Mouse (Mus musculus): Measurements from ENCODE around the gene Sh3rf1. TPM values are rescaled to one million over a fixed set of nuclear protein-coding genes. Genes with fewer than 3 reads are reported as not detected.

Gene Sh3rf1
- polyA plus RNA-seq, 1 experiment from 2014 or later: 11.4 TPM

GRCm38 (mm10) chr8:61282303-61283168, 58.9 kb downstream of the Sh3rf1 start:
- no peaks in the 10 kb centered on the region for H3K9me3 ChIP-seq
- no peak overlapping the region for H3K4me3 ChIP-seq
- no peak for ATAC-seq (ENCODE audit: insufficient number of reproducible peaks, low FRiP score, low TSS enrichment, low read depth)
- no peak overlapping the region for H3K4me2 ChIP-seq
- no peaks in the 10 kb centered on the region for H3K36me3 ChIP-seq
- peak overlapping the region; percentile 27; the same call in 1 of the 2 replicates for H3K27ac ChIP-seq
- peaks cover 42% of the 10 kb centered on the region for H3K4me1 ChIP-seq
- H3K27me3 ChIP-seq: no peaks in the 10 kb centered on the region
- 54% methylated on average over 10 of the region's 10 CpGs for WGBS
- H3K9ac ChIP-seq: no peak overlapping the region

DNA sequence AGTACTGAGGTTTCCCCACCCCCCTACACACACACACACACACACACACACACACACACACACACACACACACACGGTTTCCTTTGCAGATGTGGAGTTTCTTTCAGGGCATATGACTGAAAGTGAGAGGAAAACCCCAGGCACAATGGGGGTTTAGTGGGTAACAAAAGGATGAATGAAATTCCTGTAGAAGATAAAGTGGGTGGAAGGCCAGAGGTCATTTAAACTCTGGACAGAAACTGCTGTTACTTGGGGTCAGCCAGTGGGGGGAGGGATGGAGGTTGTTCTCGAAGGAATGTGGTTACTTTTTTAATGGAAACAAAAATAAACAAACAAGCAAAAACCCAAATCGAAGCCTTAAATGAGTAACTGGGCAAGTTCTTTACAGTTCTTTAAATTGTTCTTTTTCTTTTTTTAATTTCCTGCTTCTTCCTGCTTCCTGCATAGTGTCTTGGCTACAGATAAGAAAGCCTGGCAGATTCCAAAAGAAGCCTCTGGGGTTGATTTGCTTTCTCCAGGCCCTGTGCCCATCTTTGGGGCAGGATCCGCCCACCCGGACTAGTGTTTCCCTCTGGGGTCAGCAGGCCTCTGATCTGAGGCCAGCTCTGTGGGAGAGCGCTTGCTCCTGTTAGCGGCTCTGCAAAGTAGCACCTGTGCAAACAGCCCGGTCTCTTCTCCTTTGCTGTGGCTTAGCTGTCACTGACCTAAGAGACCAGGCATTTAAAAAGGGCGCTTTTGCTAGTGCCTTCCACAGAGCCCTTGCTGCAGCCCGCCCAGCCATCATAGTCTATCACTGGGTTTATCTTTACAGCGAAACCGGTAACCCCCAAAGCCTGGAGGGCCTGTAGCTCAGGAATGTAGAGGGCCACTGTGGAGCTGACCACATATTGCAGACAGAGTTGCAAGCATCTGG, 59.8 kb downstream of the Sh3rf1 start:
- 17% methylated on average over 12 of the region's 12 CpGs for WGBS
- H3K4me2 ChIP-seq: no peak overlapping the region
- H3K9ac ChIP-seq: no peak overlapping the region
- no peaks in the 10 kb centered on the region for H3K9me3 ChIP-seq
- H3K27me3 ChIP-seq: no peaks in the 10 kb centered on the region
- ATAC-seq (ENCODE audit: insufficient number of reproducible peaks, low FRiP score, low TSS enrichment, low read depth): no peak
- H3K36me3 ChIP-seq: no peaks in the 10 kb centered on the region
- H3K4me1 ChIP-seq: peaks cover 48% of the 10 kb centered on the region
- H3K27ac ChIP-seq: peak overlapping the region; percentile 28
- H3K4me3 ChIP-seq: no peak overlapping the region

- Histone ChIP-seq H3K4me1 (peaks cover 56% of the 10 kb centered on the region), H3K27ac (no peak overlapping the region), H3K36me3 (no peaks in the 10 kb centered on the region), H3K9ac (no peak overlapping the region), H3K4me2 (no peak overlapping the region), H3K4me3 (no peak overlapping the region), H3K27me3 (no peaks in the 10 kb centered on the region), H3K9me3 (no peaks in the 10 kb centered on the region)
- WGBS: 27% methylated on average over 7 of the region's 7 CpGs
- no peak for ATAC-seq (ENCODE audit: insufficient number of reproducible peaks, low FRiP score, low TSS enrichment, low read depth)
Measured at GRCm38 (mm10) chr8:61285896-61286295, 62.2 kb downstream of the Sh3rf1 start.

GRCm38 (mm10) chr8:61286394-61286793, 62.7 kb downstream of the Sh3rf1 start:
- no peaks in the 10 kb centered on the region for H3K36me3 ChIP-seq
- no peak overlapping the region for H3K9ac ChIP-seq
- no peaks in the 10 kb centered on the region for H3K27me3 ChIP-seq
- H3K4me2 ChIP-seq: 0 out of 2 replicates have a peak overlapping the region, but pooled peaks have one; percentile 3
- H3K4me1 ChIP-seq: peaks cover 56% of the 10 kb centered on the region
- H3K4me3 ChIP-seq: no peak overlapping the region
- no peaks in the 10 kb centered on the region for H3K9me3 ChIP-seq
- no peak overlapping the region for H3K27ac ChIP-seq
- no peak for ATAC-seq (ENCODE audit: insufficient number of reproducible peaks, low FRiP score, low TSS enrichment, low read depth)
- 33% methylated on average over 7 of the region's 7 CpGs for WGBS

- H3K9me3 ChIP-seq: no peaks in the 10 kb centered on the region
- no peak for ATAC-seq (ENCODE audit: insufficient number of reproducible peaks, low FRiP score, low TSS enrichment, low read depth)
Measured at GRCm38 (mm10) chr8:61286795-61287385, 63.2 kb downstream of the Sh3rf1 start.

DNA sequence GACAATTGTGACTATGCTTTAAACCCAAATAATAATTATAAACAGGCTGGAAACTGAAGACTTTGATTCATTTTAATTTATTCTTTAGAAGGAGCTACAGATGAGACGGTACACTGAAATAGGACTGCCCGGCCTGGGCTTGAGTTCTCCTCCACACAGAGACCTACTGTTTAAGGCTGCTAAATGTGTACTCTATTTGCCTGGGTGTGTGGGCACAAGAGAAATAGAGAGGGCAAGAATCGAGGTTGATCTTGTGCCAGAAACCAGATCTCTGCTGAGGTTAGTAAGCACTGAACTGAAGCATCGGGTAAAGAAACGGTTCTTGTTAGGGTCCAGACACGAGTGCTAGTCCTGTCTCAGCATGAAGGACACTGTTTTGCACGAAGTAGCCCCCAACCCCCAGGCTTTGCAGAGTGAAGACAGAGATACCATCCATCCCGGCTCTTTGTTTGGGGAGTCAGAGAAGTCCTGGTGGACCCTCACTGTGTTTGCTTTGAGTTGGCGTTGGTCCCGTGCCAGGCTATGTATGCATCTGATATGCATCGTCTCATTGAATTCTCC, 64.4 kb downstream of the Sh3rf1 start:
- Histone ChIP-seq H3K36me3 (no peaks in the 10 kb centered on the region), H3K4me1 (peaks cover 51% of the 10 kb centered on the region), H3K4me2 (no peak overlapping the region), H3K9ac (no peak overlapping the region), H3K27ac (peak overlapping the region; percentile 78), H3K4me3 (no peak overlapping the region), H3K9me3 (no peaks in the 10 kb centered on the region), H3K27me3 (no peaks in the 10 kb centered on the region)
- 58% methylated on average over 11 of the region's 11 CpGs for WGBS
- no peak for ATAC-seq (ENCODE audit: insufficient number of reproducible peaks, low FRiP score, low TSS enrichment, low read depth)

More at GRCm38 (mm10) chr8:61286795-61287385, 63.2 kb downstream of the Sh3rf1 start:
- WGBS: 36% methylated on average over 14 of the region's 14 CpGs
- H3K9ac ChIP-seq: no peak overlapping the region
- H3K27me3 ChIP-seq: no peaks in the 10 kb centered on the region
- H3K36me3 ChIP-seq: no peaks in the 10 kb centered on the region
- H3K4me2 ChIP-seq: 0 out of 2 replicates have a peak overlapping the region, but pooled peaks have one; percentile 3
- no peak overlapping the region for H3K4me3 ChIP-seq
- H3K4me1 ChIP-seq: peaks cover 56% of the 10 kb centered on the region
- H3K27ac ChIP-seq: 0 out of 2 replicates have a peak overlapping the region, but pooled peaks have one; percentile 33

- H3K36me3 ChIP-seq: no peaks in the 10 kb centered on the region
- WGBS: 42% methylated on average over 7 of the region's 7 CpGs
- H3K4me2 ChIP-seq: no peak overlapping the region
- no peaks in the 10 kb centered on the region for H3K27me3 ChIP-seq
- no peak overlapping the region for H3K4me3 ChIP-seq
- no peak overlapping the region for H3K9ac ChIP-seq
- H3K27ac ChIP-seq: peak overlapping the region; percentile 78
- H3K9me3 ChIP-seq: no peaks in the 10 kb centered on the region
- peaks cover 45% of the 10 kb centered on the region for H3K4me1 ChIP-seq
- no peak for ATAC-seq (ENCODE audit: insufficient number of reproducible peaks, low FRiP score, low TSS enrichment, low read depth)
Measured at GRCm38 (mm10) chr8:61288676-61289075, 65.0 kb downstream of the Sh3rf1 start.

DNA sequence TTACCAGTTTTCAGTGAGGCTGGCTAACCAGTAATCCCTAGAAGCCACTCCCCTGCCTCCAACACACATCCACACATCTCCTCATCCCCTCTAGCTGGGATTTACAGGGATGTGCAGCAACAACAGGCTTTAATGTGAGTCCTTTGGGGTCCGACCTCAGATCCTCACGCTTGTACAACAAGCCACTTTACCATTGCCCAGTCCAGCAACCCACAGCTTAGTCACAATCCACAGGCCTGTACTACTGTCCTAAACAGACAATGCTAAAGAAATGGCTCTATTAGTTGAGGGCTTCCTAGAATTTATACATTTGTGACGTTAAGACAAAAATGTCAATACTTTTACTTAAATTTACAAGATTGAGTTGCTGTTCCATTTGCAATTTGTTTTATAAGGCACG, 71.4 kb downstream of the Sh3rf1 start:
- peaks cover 3% of the 10 kb centered on the region for H3K4me1 ChIP-seq
- H3K27me3 ChIP-seq: no peaks in the 10 kb centered on the region
- no peaks in the 10 kb centered on the region for H3K9me3 ChIP-seq
- no peak overlapping the region for H3K4me2 ChIP-seq
- H3K27ac ChIP-seq: no peak overlapping the region
- H3K4me3 ChIP-seq: no peak overlapping the region
- H3K9ac ChIP-seq: no peak overlapping the region
- no peaks in the 10 kb centered on the region for H3K36me3 ChIP-seq
- WGBS: 79% methylated on average over 4 of the region's 4 CpGs
- no peak for ATAC-seq (ENCODE audit: insufficient number of reproducible peaks, low FRiP score, low TSS enrichment, low read depth)

- no peak overlapping the region for H3K9ac ChIP-seq
- WGBS: 65% methylated on average over 12 of the region's 12 CpGs
- no peak overlapping the region for H3K4me3 ChIP-seq
- H3K27me3 ChIP-seq: no peaks in the 10 kb centered on the region
- ATAC-seq (ENCODE audit: insufficient number of reproducible peaks, low FRiP score, low TSS enrichment, low read depth): no peak
- no peaks in the 10 kb centered on the region for H3K9me3 ChIP-seq
- no peak overlapping the region for H3K4me2 ChIP-seq
- peaks cover 3% of the 10 kb centered on the region for H3K4me1 ChIP-seq
- H3K27ac ChIP-seq: no peak overlapping the region
- no peaks in the 10 kb centered on the region for H3K36me3 ChIP-seq
Measured at GRCm38 (mm10) chr8:61295441-61295840, 71.8 kb downstream of the Sh3rf1 start.

- H3K9me3 ChIP-seq: no peaks in the 10 kb centered on the region
- H3K4me2 ChIP-seq: no peak overlapping the region
- H3K4me1 ChIP-seq: peaks cover 7% of the 10 kb centered on the region
- no peak overlapping the region for H3K9ac ChIP-seq
- H3K36me3 ChIP-seq: no peaks in the 10 kb centered on the region
- H3K27ac ChIP-seq: no peak overlapping the region
- no peak overlapping the region for H3K4me3 ChIP-seq
- 40% methylated on average over 4 of the region's 4 CpGs for WGBS
- ATAC-seq (ENCODE audit: insufficient number of reproducible peaks, low FRiP score, low TSS enrichment, low read depth): no peak
- H3K27me3 ChIP-seq: no peaks in the 10 kb centered on the region
Measured at GRCm38 (mm10) chr8:61298828-61299227, 75.2 kb downstream of the Sh3rf1 start.

DNA sequence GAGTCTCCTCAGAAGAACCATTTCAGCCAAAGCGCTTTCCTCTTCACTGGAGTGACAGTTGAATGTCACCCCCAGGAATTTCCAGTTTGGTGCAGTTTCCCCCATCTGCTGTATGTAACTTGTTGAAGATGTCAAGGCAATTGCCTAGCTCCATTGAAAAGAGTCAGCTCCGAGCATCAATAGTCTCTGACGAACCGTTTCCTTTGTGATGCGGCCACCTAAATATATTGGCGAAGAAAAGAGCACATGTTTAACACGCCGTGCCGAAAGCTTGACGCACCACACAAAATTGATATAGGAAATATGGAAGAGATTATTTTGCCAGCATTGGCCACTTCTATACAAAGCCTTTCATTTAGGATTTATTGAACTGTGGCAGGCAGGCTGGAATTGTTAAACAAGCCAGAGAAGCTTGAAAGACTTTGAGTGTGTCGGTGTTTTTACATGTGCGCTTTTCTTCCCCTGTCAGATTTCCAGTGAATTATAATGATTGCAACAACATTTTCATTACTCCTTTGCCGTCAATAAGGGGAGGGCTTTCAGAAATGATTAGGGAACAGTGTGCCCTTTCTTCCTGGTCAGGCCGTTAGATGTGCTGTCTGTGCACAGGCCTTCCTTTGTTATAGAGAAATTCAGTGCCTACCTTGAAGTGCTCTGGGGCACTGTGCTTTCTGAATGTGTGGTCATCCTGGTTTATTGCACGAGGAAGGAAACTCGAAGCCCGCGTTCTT, 77.8 kb downstream of the Sh3rf1 start:
- Histone ChIP-seq H3K4me3 (no peak overlapping the region), H3K9ac (no peak overlapping the region), H3K36me3 (no peaks in the 10 kb centered on the region), H3K4me1 (peaks cover 9% of the 10 kb centered on the region; the same call in 1 of the 2 replicates), H3K9me3 (no peaks in the 10 kb centered on the region), H3K27me3 (no peaks in the 10 kb centered on the region), H3K27ac (no peak overlapping the region), H3K4me2 (no peak overlapping the region)
- no peak for ATAC-seq (ENCODE audit: insufficient number of reproducible peaks, low FRiP score, low TSS enrichment, low read depth)
- WGBS: 48% methylated on average over 18 of the region's 18 CpGs
